Mouse (Mus musculus) liver, embryonic 11.5 days (tissue): ENCODE data around the gene Zfp628. TPM values are rescaled to one million over a fixed set of nuclear protein-coding genes. Genes with fewer than 3 reads are reported as not detected.

Source experiments
- ATAC-seq: fragments of 200-750 bp; cut with Nextera tagmentation; replicated peaks from 2 replicates; pipeline ENCODE4 v1.8.0; 2017; ENCODE audit warnings: moderate number of reproducible peaks, mild to moderate bottlenecking, moderate TSS enrichment, moderate library complexity; ENCODE audit not compliant: low FRiP score
- DNase-seq: peaks from one replicate; pipeline ENCODE4 v3.0.0-alpha.2; 2017; ENCODE audit warnings: low spot score
- H3K27ac ChIP-seq: fragments of 300-500 bp; sonication (generic); 2 replicates; pipeline ENCODE4 v1.5.1; 2014; ENCODE audit warnings: mild to moderate bottlenecking, low read depth, low read length, control low read depth
- H3K27me3 ChIP-seq: fragments of 300-500 bp; sonication (generic); replicated peaks from 2 replicates; pipeline ENCODE4 v1.6.1; 2014; ENCODE audit warnings: low read length, mixed read lengths; ENCODE audit not compliant: control insufficient read depth, insufficient read depth
- H3K36me3 ChIP-seq: fragments of 300-500 bp; sonication (generic); 2 replicates; pipeline ENCODE4 v1.6.1; 2014; ENCODE audit warnings: mild to moderate bottlenecking, low read length, moderate library complexity, mixed read lengths; ENCODE audit not compliant: control insufficient read depth, insufficient read depth
- H3K4me1 ChIP-seq: fragments of 300-500 bp; sonication (generic); replicated peaks from 2 replicates; pipeline ENCODE4 v1.6.1; 2014; ENCODE audit warnings: low read length, mixed read lengths; ENCODE audit not compliant: control insufficient read depth, insufficient read depth
- H3K4me2 ChIP-seq: fragments of 300-500 bp; sonication (generic); 2 replicates; pipeline ENCODE4 v1.6.1; 2014; ENCODE audit warnings: mild to moderate bottlenecking, control low read depth, moderate library complexity
- H3K4me3 ChIP-seq: fragments of 300-500 bp; sonication (generic); 2 replicates; pipeline ENCODE4 v1.5.1; 2014; ENCODE audit warnings: low read depth, low read length, control low read depth
- H3K9ac ChIP-seq: fragments of 300-500 bp; sonication (generic); 2 replicates; pipeline ENCODE4 v1.6.1; 2014; ENCODE audit warnings: low read depth, low read length, control low read depth
- H3K9me3 ChIP-seq: fragments of 300-500 bp; sonication (generic); 2 replicates; pipeline ENCODE4 v1.6.1; 2016; ENCODE audit warnings: low read length, inconsistent platforms, mixed read lengths; ENCODE audit not compliant: control insufficient read depth
- WGBS: fragments of 180-500 bp; shearing (Covaris S2); extraction: QIAGEN DNeasy Blood & Tissue Kit; methylation state at CpG from one replicate; pipeline ENCODE4 v1.1.7; 2014; 5-methylcytosine and 5-hydroxymethylcytosine counted together
- polyA plus RNA-seq: library from polyadenylated mRNA; unstranded; fragments of >200 nt; fragmentation: Nextera tagmentation; extraction: Ambion mirVana; gene quantifications from 2 replicates; pipeline ENCODE4 v1.2.1, GENCODE M21; 2014

Gene Zfp628
- polyA plus RNA-seq, 1 experiment from 2014 or later, result 3.3 TPM

- no peak for ATAC-seq
- Histone ChIP-seq H3K4me1 (peaks cover 10% of the 10 kb centered on the region), H3K4me2 (no peak overlapping the region), H3K9ac (no peak overlapping the region), H3K36me3 (no peaks in the 10 kb centered on the region), H3K27me3 (no peaks in the 10 kb centered on the region), H3K9me3 (no peaks in the 10 kb centered on the region), H3K4me3 (no peak overlapping the region), H3K27ac (no peak overlapping the region)
- WGBS, result 31% methylated on average over 9 of the region's 9 CpGs
- no peak for DNase-seq
These were observed 3.5 kb upstream of the Zfp628 start for GRCm38 (mm10) chr7:4911561-4911960.

GRCm38 (mm10) chr7:4912248-4912647 lies 2.8 kb upstream of the Zfp628 start:
- 56% methylated on average over 5 of the region's 5 CpGs for WGBS
- Histone ChIP-seq H3K9ac (no peak overlapping the region), H3K36me3 (no peaks in the 10 kb centered on the region), H3K27me3 (no peaks in the 10 kb centered on the region), H3K4me2 (no peak overlapping the region), H3K4me1 (peaks cover 11% of the 10 kb centered on the region), H3K27ac (no peak overlapping the region), H3K9me3 (no peaks in the 10 kb centered on the region), H3K4me3 (no peak overlapping the region)
- ATAC-seq, result no peak
- DNase-seq, result no peak

GRCm38 (mm10) chr7:4915669-4916416 lies 826 bp downstream of the Zfp628 start:
- 23% methylated on average over 14 of the region's 14 CpGs for WGBS
- ATAC-seq, result peak; percentile 56

GRCm38 (mm10) chr7:4917494-4917893 lies 2.5 kb downstream of the Zfp628 start:
- no peak overlapping the region for H3K4me3 ChIP-seq
- no peak for DNase-seq
- H3K4me1 ChIP-seq, result peaks cover 22% of the 10 kb centered on the region
- H3K36me3 ChIP-seq, result peaks cover 29% of the 10 kb centered on the region
- no peak overlapping the region for H3K9ac ChIP-seq
- 97% methylated on average over 2 of the region's 2 CpGs for WGBS
- peaks cover 1% of the 10 kb centered on the region; the same call in 1 of the 2 replicates for H3K27me3 ChIP-seq
- ATAC-seq, result no peak
- H3K27ac ChIP-seq, result no peak overlapping the region
- H3K9me3 ChIP-seq, result no peaks in the 10 kb centered on the region
- H3K4me2 ChIP-seq, result no peak overlapping the region

More at GRCm38 (mm10) chr7:4915669-4916416, 826 bp downstream of the Zfp628 start:
- peaks cover 13% of the 10 kb centered on the region for H3K4me1 ChIP-seq
- H3K27me3 ChIP-seq, result no peaks in the 10 kb centered on the region
- H3K27ac ChIP-seq, result peak overlapping the region; percentile 92
- peak overlapping the region; percentile 96 for H3K4me2 ChIP-seq
- no peak for DNase-seq
- H3K36me3 ChIP-seq, result peaks cover 28% of the 10 kb centered on the region
- H3K9ac ChIP-seq, result peak overlapping the region; percentile 93
- H3K9me3 ChIP-seq, result no peaks in the 10 kb centered on the region
- peak overlapping the region; percentile 81 for H3K4me3 ChIP-seq

GRCm38 (mm10) chr7:4918681-4919080 lies 3.7 kb downstream of the Zfp628 start:
- peaks cover 29% of the 10 kb centered on the region for H3K36me3 ChIP-seq
- WGBS, result 91% methylated on average over 15 of the region's 15 CpGs
- H3K9ac ChIP-seq, result no peak overlapping the region
- peaks cover 13% of the 10 kb centered on the region for H3K27me3 ChIP-seq
- no peak overlapping the region for H3K27ac ChIP-seq
- DNase-seq, result no peak
- H3K4me2 ChIP-seq, result no peak overlapping the region
- no peaks in the 10 kb centered on the region for H3K9me3 ChIP-seq
- no peak for ATAC-seq
- H3K4me1 ChIP-seq, result peaks cover 29% of the 10 kb centered on the region
- no peak overlapping the region for H3K4me3 ChIP-seq

- WGBS, result 92% methylated on average over 20 of the region's 21 CpGs
- Histone ChIP-seq H3K9me3 (no peaks in the 10 kb centered on the region), H3K4me3 (no peak overlapping the region), H3K4me2 (no peak overlapping the region), H3K9ac (no peak overlapping the region), H3K4me1 (peaks cover 33% of the 10 kb centered on the region), H3K27ac (no peak overlapping the region), H3K36me3 (peaks cover 29% of the 10 kb centered on the region), H3K27me3 (peaks cover 18% of the 10 kb centered on the region)
- DNase-seq (no peak), ATAC-seq (no peak)
These were observed 4.1 kb downstream of the Zfp628 start for GRCm38 (mm10) chr7:4919096-4919495.

- peaks cover 29% of the 10 kb centered on the region for H3K36me3 ChIP-seq
- DNase-seq (no peak), ATAC-seq (no peak)
- H3K27ac ChIP-seq, result no peak overlapping the region
- WGBS, result 93% methylated on average over 21 of the region's 21 CpGs
- H3K4me3 ChIP-seq, result no peak overlapping the region
- peaks cover 34% of the 10 kb centered on the region for H3K4me1 ChIP-seq
- no peaks in the 10 kb centered on the region for H3K9me3 ChIP-seq
- H3K4me2 ChIP-seq, result no peak overlapping the region
- H3K27me3 ChIP-seq, result peaks cover 22% of the 10 kb centered on the region
- H3K9ac ChIP-seq, result no peak overlapping the region
These were observed 5.0 kb downstream of the Zfp628 start for GRCm38 (mm10) chr7:4919971-4920370.

- Histone ChIP-seq H3K27ac (no peak overlapping the region), H3K9me3 (no peaks in the 10 kb centered on the region), H3K9ac (no peak overlapping the region), H3K4me3 (no peak overlapping the region; the same call in 1 of the 2 replicates), H3K4me1 (peaks cover 34% of the 10 kb centered on the region), H3K36me3 (peaks cover 29% of the 10 kb centered on the region), H3K27me3 (peaks cover 22% of the 10 kb centered on the region), H3K4me2 (no peak overlapping the region)
- DNase-seq (no peak), ATAC-seq (no peak)
- 90% methylated on average over 19 of the region's 19 CpGs for WGBS
These were observed 5.5 kb downstream of the Zfp628 start for GRCm38 (mm10) chr7:4920496-4920895.
